Mouse (Mus musculus) erythroblast, embryonic 14.5 days (primary cell): ENCODE results near the gene Ppp1r10. TPM values are rescaled to one million over a fixed set of nuclear protein-coding genes. Genes with fewer than 3 reads are reported as not detected.

Experiments used
- H3K27me3 ChIP-seq: 2 replicates; pipeline ENCODE4 v1.6.1; 2012; ENCODE audit warnings: inconsistent platforms; ENCODE audit not compliant: control insufficient read depth
- H3K36me3 ChIP-seq: 2 replicates; pipeline ENCODE4 v1.6.1; 2012; ENCODE audit warnings: mild to moderate bottlenecking, inconsistent platforms; ENCODE audit not compliant: control insufficient read depth
- H3K4me1 ChIP-seq: 2 replicates; pipeline ENCODE4 v1.6.1; 2012; ENCODE audit warnings: inconsistent platforms; ENCODE audit not compliant: control insufficient read depth
- H3K4me3 ChIP-seq: replicated peaks from 2 replicates; pipeline ENCODE3; 2012; ENCODE audit warnings: moderate library complexity, mild to moderate bottlenecking, inconsistent platforms
- H3K9me3 ChIP-seq: 2 replicates; pipeline ENCODE4 v1.6.1; 2012; ENCODE audit warnings: low read length, inconsistent platforms, mixed read lengths; ENCODE audit not compliant: control insufficient read depth
- GATA1 ChIP-seq: IDR thresholded peaks from 2 replicates; pipeline ENCODE4 v1.6.1; 2012; ENCODE audit warnings: low read length, inconsistent platforms, mixed read lengths
- TAL1 ChIP-seq: IDR thresholded peaks from 3 replicates; pipeline ENCODE4 v1.6.1; 2012; ENCODE audit warnings: low read length, inconsistent platforms, mixed read lengths
- polyA plus RNA-seq: library from polyadenylated mRNA; stranded (reverse); fragments of >175 nt; gene quantifications from 2 replicates; pipeline ENCODE4 v1.2.3, GENCODE M21; 2012

Ppp1r10 gene
- 5.4 and 6.3 TPM in 2 replicates for polyA plus RNA-seq

GRCm38 (mm10) chr17:35916297-35917142, at the start of gene Ppp1r10, which contains the start of gene Mrps18b:
TSS of gene Ppp1r10 (plus strand) at chr17:35916434.
TSS of gene Mrps18b (minus strand) at chr17:35916389.
- Histone ChIP-seq H3K36me3 (peaks cover 65% of the 10 kb centered on the region), H3K4me3 (peak within 1 kb of the TSS; percentile 73), H3K9me3 (no peaks in the 10 kb centered on the region), H3K27me3 (no peaks in the 10 kb centered on the region), H3K4me1 (peaks cover 63% of the 10 kb centered on the region)
- no peak; the same call in 1 of the 2 replicates for TF ChIP-seq GATA1
- no peak for TF ChIP-seq TAL1

- Histone ChIP-seq H3K36me3 (peaks cover 18% of the 10 kb centered on the region), H3K27me3 (peaks cover 85% of the 10 kb centered on the region), H3K9me3 (peaks cover 23% of the 10 kb centered on the region), H3K4me1 (peaks cover 55% of the 10 kb centered on the region), H3K4me3 (peak overlapping the region; percentile 53)
- TF ChIP-seq GATA1 (no peak), TAL1 (no peak)
Observed at GRCm38 (mm10) chr17:35866911-35867890, 49.0 kb upstream of the Ppp1r10 start.

GRCm38 (mm10) chr17:35868165-35868820, 47.9 kb upstream of the Ppp1r10 start:
- peaks cover 49% of the 10 kb centered on the region for H3K4me1 ChIP-seq
- peaks cover 87% of the 10 kb centered on the region for H3K27me3 ChIP-seq
- peak overlapping the region; percentile 48 for H3K4me3 ChIP-seq
- peaks cover 16% of the 10 kb centered on the region for H3K36me3 ChIP-seq
- no peak for TF ChIP-seq TAL1
- peaks cover 23% of the 10 kb centered on the region for H3K9me3 ChIP-seq

- H3K4me1 ChIP-seq: peaks cover 53% of the 10 kb centered on the region
- peak overlapping the region; percentile 48 for H3K4me3 ChIP-seq
- peaks cover 10% of the 10 kb centered on the region for H3K36me3 ChIP-seq
- peaks cover 81% of the 10 kb centered on the region for H3K27me3 ChIP-seq
- H3K9me3 ChIP-seq: peaks cover 23% of the 10 kb centered on the region
- no peak for TF ChIP-seq TAL1
- TF ChIP-seq GATA1: no peak
Observed at GRCm38 (mm10) chr17:35868961-35869345, 47.3 kb upstream of the Ppp1r10 start.

GRCm38 (mm10) chr17:35869346-35870067, 46.7 kb upstream of the Ppp1r10 start:
- peaks cover 23% of the 10 kb centered on the region for H3K9me3 ChIP-seq
- TF ChIP-seq GATA1: no peak
- TF ChIP-seq TAL1: no peak
- H3K27me3 ChIP-seq: peaks cover 75% of the 10 kb centered on the region
- H3K4me1 ChIP-seq: peaks cover 54% of the 10 kb centered on the region
- H3K36me3 ChIP-seq: peaks cover 4% of the 10 kb centered on the region
- peak overlapping the region; percentile 48 for H3K4me3 ChIP-seq

GRCm38 (mm10) chr17:35870151-35870883, 45.9 kb upstream of the Ppp1r10 start:
- Histone ChIP-seq H3K4me3 (no peak overlapping the region), H3K36me3 (no peaks in the 10 kb centered on the region; the same call in 1 of the 2 replicates), H3K27me3 (peaks cover 67% of the 10 kb centered on the region), H3K4me1 (peaks cover 54% of the 10 kb centered on the region), H3K9me3 (peaks cover 23% of the 10 kb centered on the region)
- no peak for TF ChIP-seq TAL1
- TF ChIP-seq GATA1: no peak

GRCm38 (mm10) chr17:35870884-35871696, 45.1 kb upstream of the Ppp1r10 start:
- no peak overlapping the region for H3K4me3 ChIP-seq
- TF ChIP-seq GATA1: no peak
- TF ChIP-seq TAL1: no peak
- H3K27me3 ChIP-seq: peaks cover 59% of the 10 kb centered on the region
- H3K4me1 ChIP-seq: peaks cover 46% of the 10 kb centered on the region
- H3K9me3 ChIP-seq: peaks cover 16% of the 10 kb centered on the region
- H3K36me3 ChIP-seq: no peaks in the 10 kb centered on the region; the same call in 1 of the 2 replicates
